Mouse (Mus musculus) Patski (cell line): Measurements from ENCODE around the gene Glg1. TPM values are rescaled to one million over a fixed set of nuclear protein-coding genes. Genes with fewer than 3 reads are reported as not detected.

Experiments used
- ATAC-seq: fragments of 100-300 bp; one replicate; pipeline ENCODE4 v1.8.0; 2021
- CTCF ChIA-PET: fragments of 350-600 bp; sonication (Branson Sonifier 250); formaldehyde crosslinking; loops from one replicate; lab custom pipeline; 2022; ENCODE audit warnings: inconsistent platforms; lab: Charles Lee
- POLR2A ChIA-PET: fragments of 350-600 bp; sonication (Branson Sonifier 250); formaldehyde crosslinking; loops from one replicate; lab custom pipeline; 2022; ENCODE audit warnings: antibody characterized with exemption, inconsistent platforms; lab: Charles Lee
- DNase-seq: peaks from one replicate; pipeline ENCODE4 v3.0.0-alpha.2; 2011; ENCODE audit warnings: low read depth, low spot score
- H3K27me3 ChIP-seq: fragments of 371-371 bp; one replicate; pipeline ENCODE4 v1.5.1; 2021
- CTCF ChIP-seq: fragments of 100-300 bp; IDR thresholded peaks from one replicate; pipeline ENCODE4 v1.5.1; 2021
- in situ Hi-C: fragments of 300-500 bp; cut with MboI; formaldehyde crosslinking; loops from 3 replicates; pipeline ENCODE4 v1.11.1; 2018; ENCODE audit warnings: low pct_unique_long_range_greater_than_20kb, mixed read lengths
- polyA plus RNA-seq: library from polyadenylated mRNA; unstranded; gene quantifications from one replicate; pipeline ENCODE4 v1.2.3, GENCODE M21; 2021

Gene Glg1
- polyA plus RNA-seq, 1 experiment from 2014 or later = 137 TPM

GRCm38 (mm10) chr8:111209874-111210273 is 49.1 kb downstream of the Glg1 start:
- no peak for DNase-seq
- no peaks in the 10 kb centered on the region for H3K27me3 ChIP-seq
- ATAC-seq = no peak
- ChIA-PET CTCF (no interaction called here), POLR2A (interaction anchor here (0.7 kb wide), 1 partner anchor 52 kb away, joined by 3 read pairs; no protein-coding TSS in a partner anchor)
- in situ Hi-C loops = no loop called here
- TF ChIP-seq CTCF = no peak

GRCm38 (mm10) chr8:111206321-111206720 is 52.7 kb downstream of the Glg1 start:
- ATAC-seq (no peak), DNase-seq (no peak)
- no peak for TF ChIP-seq CTCF
- H3K27me3 ChIP-seq = no peaks in the 10 kb centered on the region
- POLR2A ChIA-PET = no interaction called here
- CTCF ChIA-PET = interaction anchor here (1.1 kb wide), 1 partner anchor 13 kb away, joined by 4 read pairs; no protein-coding TSS in a partner anchor
- in situ Hi-C loops = no loop called here

GRCm38 (mm10) chr8:111205033-111205432 is 54.0 kb downstream of the Glg1 start:
- ChIA-PET CTCF (no interaction called here), POLR2A (no interaction called here)
- in situ Hi-C loops = no loop called here
- no peak for TF ChIP-seq CTCF
- H3K27me3 ChIP-seq = no peaks in the 10 kb centered on the region
- ATAC-seq (no peak), DNase-seq (no peak)

GRCm38 (mm10) chr8:111203341-111203740 is 55.7 kb downstream of the Glg1 start:
- ATAC-seq (no peak), DNase-seq (no peak)
- ChIA-PET CTCF (interaction anchor here (1.1 to 1.9 kb wide), 2 partner anchors 15 to 24 kb away, joined by 4 read pairs; no protein-coding TSS in a partner anchor), POLR2A (interaction anchor here (0.6 kb wide), 1 partner anchor 371 kb away, joined by 3 read pairs; no protein-coding TSS in a partner anchor)
- no peak for TF ChIP-seq CTCF
- H3K27me3 ChIP-seq = no peaks in the 10 kb centered on the region
- in situ Hi-C loops = no loop called here

- in situ Hi-C loops = no loop called here
- TF ChIP-seq CTCF = no peak
- POLR2A ChIA-PET = no interaction called here
- ATAC-seq (no peak), DNase-seq (no peak)
- no peaks in the 10 kb centered on the region for H3K27me3 ChIP-seq
- CTCF ChIA-PET = no interaction called here
Observed at GRCm38 (mm10) chr8:111197966-111198365, 61.0 kb downstream of the Glg1 start.

GRCm38 (mm10) chr8:111196181-111196580 is 62.8 kb downstream of the Glg1 start:
- ATAC-seq = peak; percentile 12
- peak; percentile 50 for DNase-seq
- ChIA-PET POLR2A (interaction anchor here (1.0 kb wide), 1 partner anchor 9 kb away, joined by 4 read pairs; no protein-coding TSS in a partner anchor), CTCF (no interaction called here)
- in situ Hi-C loops = no loop called here
- no peak for TF ChIP-seq CTCF
- no peaks in the 10 kb centered on the region for H3K27me3 ChIP-seq

GRCm38 (mm10) chr8:111188594-111189211 is 70.3 kb downstream of the Glg1 start:
- H3K27me3 ChIP-seq = no peaks in the 10 kb centered on the region
- in situ Hi-C loops = no loop called here
- CTCF ChIA-PET = interaction anchor here (0.8 to 1.6 kb wide), 6 partner anchors 8 to 59 kb away, joined by 3 to 5 read pairs (median 4); no protein-coding TSS in a partner anchor
- no peak for TF ChIP-seq CTCF
- DNase-seq = peak; percentile 34
- POLR2A ChIA-PET = no interaction called here
- ATAC-seq = peak; percentile 33

GRCm38 (mm10) chr8:111187470-111187869 is 71.5 kb downstream of the Glg1 start:
- ChIA-PET CTCF (interaction anchor here (1.3 to 1.6 kb wide), 3 partner anchors 15 to 61 kb away, joined by 4 to 5 read pairs (median 4); no protein-coding TSS in a partner anchor), POLR2A (interaction anchor here (0.7 kb wide), 1 partner anchor 9 kb away, joined by 4 read pairs; no protein-coding TSS in a partner anchor)
- no peak for DNase-seq
- ATAC-seq = no peak
- in situ Hi-C loops = no loop called here
- H3K27me3 ChIP-seq = no peaks in the 10 kb centered on the region
- no peak for TF ChIP-seq CTCF

- ChIA-PET POLR2A (interaction anchor here (1.1 kb wide), 1 partner anchor 62 kb away, joined by 4 read pairs; no protein-coding TSS in a partner anchor), CTCF (interaction anchor here (1.1 to 1.6 kb wide), 4 partner anchors 8 to 30 kb away, joined by 3 to 6 read pairs (median 4); no protein-coding TSS in a partner anchor)
- TF ChIP-seq CTCF = no peak
- in situ Hi-C loops = no loop called here
- no peaks in the 10 kb centered on the region for H3K27me3 ChIP-seq
- DNase-seq (peak; percentile 55), ATAC-seq (peak; percentile 75)
Observed at GRCm38 (mm10) chr8:111185472-111185947, 73.5 kb downstream of the Glg1 start.

- no peak for TF ChIP-seq CTCF
- CTCF ChIA-PET = interaction anchor here (0.8 to 1.2 kb wide), 2 partner anchors 14 to 15 kb away, joined by 3 read pairs; no protein-coding TSS in a partner anchor
- no peak for ATAC-seq
- H3K27me3 ChIP-seq = no peaks in the 10 kb centered on the region
- in situ Hi-C loops = no loop called here
- no peak for DNase-seq
- POLR2A ChIA-PET = no interaction called here
Observed at GRCm38 (mm10) chr8:111171661-111172060, 87.4 kb downstream of the Glg1 start.
